Mouse (Mus musculus) heart, postnatal 0 days (tissue): Measurements from ENCODE around the gene R3hdm1.

ENCODE experiments used
- CTCF ChIP-seq: IDR thresholded peaks from 2 replicates; pipeline ENCODE4 v1.5.1; 2016; ENCODE audit warnings: antibody characterized with exemption, control low read depth, low read depth
- EP300 ChIP-seq: IDR thresholded peaks from 2 replicates; pipeline ENCODE4 v1.6.1; 2016; ENCODE audit warnings: antibody characterized with exemption, low read depth

- TF ChIP-seq CTCF (no peak), EP300 (no peak)
Measured at GRCm38 (mm10) chr1:128197353-128197752, 94.3 kb downstream of the R3hdm1 start.
